Mouse (Mus musculus): ENCODE measurements around the gene Capn3. TPM values are rescaled to one million over a fixed set of nuclear protein-coding genes. Genes with fewer than 3 reads are reported as not detected.

The Capn3 gene
- polyA plus RNA-seq, 1 experiment from 2014 or later, result 2.6 TPM

DNA sequence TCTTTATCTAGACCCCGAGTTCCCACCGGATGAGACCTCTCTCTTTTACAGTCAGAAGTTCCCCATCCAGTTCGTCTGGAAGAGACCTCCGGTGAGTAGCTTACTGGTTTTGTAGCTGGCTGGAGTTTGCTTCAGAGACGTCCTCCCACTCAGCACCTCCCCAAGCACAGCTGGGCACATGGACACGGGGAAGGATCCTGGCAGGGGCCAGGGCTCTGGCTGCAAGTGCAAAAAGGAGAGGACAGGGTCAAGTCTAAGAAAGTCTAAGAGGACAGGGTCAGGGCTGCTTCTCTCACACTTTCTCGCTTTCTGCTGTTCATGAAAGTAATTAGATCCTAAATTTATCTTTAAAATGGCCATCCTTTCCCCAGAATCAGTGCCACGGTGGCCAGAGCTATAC is 8.3 kb downstream of the Capn3 start:
- Histone ChIP-seq H3K4me1 (replicated peaks) (no peaks in the 10 kb centered on the region), H3K27ac (no peak overlapping the region), H3K36me3 (no peaks in the 10 kb centered on the region), H3K4me3 (no peak overlapping the region), H3K9me3 (no peaks in the 10 kb centered on the region), H3K27me3 (ENCODE audit: insufficient read depth, poor library complexity, severe bottlenecking) (no peaks in the 10 kb centered on the region)
- DNase-seq (ENCODE audit: low spot score), result no peak
- 76% methylated on average over 8 of the region's 8 CpGs for WGBS

DNA sequence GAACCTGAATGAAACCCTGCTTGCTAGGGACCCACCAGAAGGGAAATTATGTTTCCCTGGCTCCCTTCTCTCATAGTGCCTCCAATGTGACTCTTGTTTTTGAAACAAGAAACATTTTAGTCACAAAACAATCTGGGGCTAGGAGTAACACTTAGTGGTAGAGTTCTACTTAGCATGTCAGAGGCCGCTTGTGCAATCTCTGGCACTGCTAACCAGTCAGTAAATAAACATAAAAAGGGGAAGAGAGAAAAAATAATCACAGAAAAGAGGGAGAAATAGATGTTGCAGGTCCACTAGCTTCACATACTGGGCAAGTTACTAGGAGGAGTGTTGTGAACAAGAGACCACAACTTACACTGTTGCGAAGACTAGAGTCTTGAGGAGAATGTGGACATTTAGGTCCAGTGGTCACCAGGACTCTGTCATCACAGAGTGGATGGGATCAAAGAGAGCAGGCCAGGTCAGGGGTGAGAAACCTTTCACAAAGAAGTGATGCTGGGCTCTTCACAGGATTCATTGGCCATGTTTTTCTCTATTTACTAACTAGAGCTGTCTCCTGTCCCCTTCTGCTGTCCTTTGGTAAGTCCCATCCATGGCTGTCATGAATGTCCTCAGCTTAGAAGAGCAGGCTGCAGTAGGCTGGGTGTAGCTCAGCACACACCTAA is 9.0 kb downstream of the Capn3 start:
- no peak for DNase-seq (ENCODE audit: low spot score)
- H3K27me3 ChIP-seq (ENCODE audit: insufficient read depth, poor library complexity, severe bottlenecking), result no peaks in the 10 kb centered on the region
- H3K4me1 ChIP-seq (replicated peaks), result no peaks in the 10 kb centered on the region
- WGBS, result 92% methylated on average over 2 of the region's 2 CpGs
- no peaks in the 10 kb centered on the region for H3K36me3 ChIP-seq
- H3K4me3 ChIP-seq, result no peak overlapping the region
- no peak overlapping the region for H3K27ac ChIP-seq
- H3K9me3 ChIP-seq, result no peaks in the 10 kb centered on the region

DNA sequence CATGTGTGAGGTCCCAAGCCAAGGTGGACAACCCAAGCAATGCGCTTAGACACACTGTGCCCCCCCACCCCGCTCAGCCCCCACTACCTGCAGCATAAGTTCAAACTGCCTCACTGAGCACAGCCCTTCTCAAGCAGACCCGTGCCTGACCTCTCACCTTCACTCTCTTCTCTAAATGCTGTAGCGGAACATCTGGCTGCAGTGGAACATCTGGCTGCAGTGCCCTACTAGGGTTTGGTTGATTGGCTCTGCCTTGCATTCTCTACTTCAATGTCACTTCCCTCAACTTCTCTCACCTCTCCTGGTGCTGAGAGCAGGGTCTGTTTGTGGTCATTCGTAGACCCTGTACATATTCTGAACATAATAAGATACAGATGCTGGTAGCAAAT is 9.6 kb downstream of the Capn3 start:
- Histone ChIP-seq H3K4me3 (no peak overlapping the region), H3K9me3 (no peaks in the 10 kb centered on the region), H3K27me3 (ENCODE audit: insufficient read depth, poor library complexity, severe bottlenecking) (no peaks in the 10 kb centered on the region), H3K36me3 (no peaks in the 10 kb centered on the region), H3K27ac (no peak overlapping the region), H3K4me1 (replicated peaks) (no peaks in the 10 kb centered on the region)
- no peak for DNase-seq (ENCODE audit: low spot score)
- 86% methylated on average over 5 of the region's 5 CpGs for WGBS

DNA sequence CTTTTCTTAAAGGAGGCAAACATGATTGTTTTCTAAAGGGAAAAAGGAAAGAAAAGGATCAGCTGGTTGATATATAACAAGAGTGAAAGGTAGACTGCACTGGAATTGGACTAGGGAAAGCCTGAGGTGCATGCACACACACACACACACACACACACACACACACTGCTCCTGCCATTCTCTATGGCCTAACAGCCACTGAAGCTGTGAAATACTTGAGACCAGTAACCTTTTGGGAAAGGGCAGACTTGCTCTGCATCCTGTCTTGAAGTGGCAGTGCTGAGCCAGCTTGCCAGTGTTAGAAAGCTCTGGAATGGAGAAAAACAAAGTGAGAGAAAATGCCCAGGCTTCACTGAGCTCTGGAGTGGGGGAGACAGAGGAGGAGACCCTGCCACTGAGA is 12.2 kb downstream of the Capn3 start:
- no peak for DNase-seq (ENCODE audit: low spot score)
- Histone ChIP-seq H3K27me3 (ENCODE audit: insufficient read depth, poor library complexity, severe bottlenecking) (no peaks in the 10 kb centered on the region), H3K9me3 (no peaks in the 10 kb centered on the region; the same call in 1 of the 2 replicates), H3K27ac (no peak overlapping the region), H3K36me3 (no peaks in the 10 kb centered on the region), H3K4me3 (no peak overlapping the region), H3K4me1 (replicated peaks) (no peaks in the 10 kb centered on the region)

DNA sequence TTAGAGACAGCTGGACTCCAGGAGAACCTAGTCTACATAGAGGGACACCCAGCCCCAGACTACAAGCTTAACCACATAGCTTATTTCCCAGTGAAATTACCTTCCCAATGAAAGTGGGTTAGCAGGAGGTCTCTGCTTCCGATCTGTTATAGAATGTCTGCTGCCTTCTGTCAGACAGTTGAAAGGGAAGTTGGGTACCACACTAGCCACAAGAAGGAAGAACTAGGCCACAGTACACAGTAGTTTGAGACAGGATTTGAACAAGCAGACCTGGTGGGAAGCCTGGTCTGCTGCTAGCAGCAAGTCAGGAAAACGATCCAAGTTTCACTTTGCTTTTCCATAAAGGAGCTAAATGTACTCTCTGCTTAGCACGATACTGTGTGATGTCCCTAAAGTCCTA is 13.4 kb downstream of the Capn3 start:
- Histone ChIP-seq H3K27ac (no peak overlapping the region), H3K9me3 (no peaks in the 10 kb centered on the region; the same call in 1 of the 2 replicates), H3K27me3 (ENCODE audit: insufficient read depth, poor library complexity, severe bottlenecking) (no peaks in the 10 kb centered on the region), H3K4me1 (replicated peaks) (no peaks in the 10 kb centered on the region), H3K36me3 (no peaks in the 10 kb centered on the region), H3K4me3 (no peak overlapping the region)
- DNase-seq (ENCODE audit: low spot score), result no peak
- 91% methylated on average over 3 of the region's 3 CpGs for WGBS

DNA sequence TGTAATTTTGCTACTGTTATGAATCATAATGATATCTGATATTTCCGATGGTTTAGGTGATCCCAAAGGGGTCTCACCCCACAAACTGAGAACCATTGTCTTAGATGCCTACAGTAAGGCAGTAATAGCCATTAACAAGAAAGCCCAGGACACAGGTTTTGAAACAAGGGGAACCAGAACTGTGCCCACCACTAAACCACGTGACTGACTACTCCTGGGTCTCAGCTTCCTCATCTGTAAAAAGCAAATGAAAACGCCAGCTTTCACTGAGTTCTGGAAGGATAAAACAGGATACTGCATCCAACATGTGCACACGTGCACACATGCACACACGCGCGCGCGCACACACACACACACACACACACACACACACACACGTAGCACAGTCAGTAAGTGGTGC is 13.9 kb downstream of the Capn3 start:
- Histone ChIP-seq H3K4me3 (no peak overlapping the region), H3K9me3 (no peaks in the 10 kb centered on the region; the same call in 1 of the 2 replicates), H3K4me1 (replicated peaks) (no peaks in the 10 kb centered on the region), H3K27ac (no peak overlapping the region), H3K36me3 (no peaks in the 10 kb centered on the region), H3K27me3 (ENCODE audit: insufficient read depth, poor library complexity, severe bottlenecking) (no peaks in the 10 kb centered on the region)
- DNase-seq (ENCODE audit: low spot score), result no peak
- WGBS, result 91% methylated on average over 10 of the region's 10 CpGs

DNA sequence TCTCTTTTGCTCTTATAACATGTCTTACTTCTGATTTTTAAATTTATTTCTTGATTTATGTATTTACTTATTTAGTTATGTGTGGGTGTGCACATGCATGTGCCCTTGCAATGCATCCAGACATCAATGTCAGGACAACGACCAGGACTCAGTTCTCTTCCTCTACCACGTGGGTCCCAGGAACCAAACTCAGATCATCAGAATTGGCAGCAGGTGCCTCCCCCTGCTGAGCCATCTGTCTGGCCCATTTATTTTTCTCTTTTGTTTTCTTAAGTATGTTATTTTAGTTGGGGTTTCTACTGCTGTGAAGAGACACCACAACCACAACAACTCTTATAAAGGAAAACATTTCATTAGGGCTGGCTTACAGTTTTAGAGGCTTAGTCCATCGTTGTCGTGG is 15.0 kb downstream of the Capn3 start:
- no peak for DNase-seq (ENCODE audit: low spot score)
- Histone ChIP-seq H3K36me3 (no peaks in the 10 kb centered on the region), H3K9me3 (no peaks in the 10 kb centered on the region; the same call in 1 of the 2 replicates), H3K4me1 (replicated peaks) (peaks cover under 1% of the 10 kb centered on the region; the same call in 1 of the 2 replicates), H3K27ac (no peak overlapping the region), H3K4me3 (no peak overlapping the region), H3K27me3 (ENCODE audit: insufficient read depth, poor library complexity, severe bottlenecking) (no peaks in the 10 kb centered on the region)
- 74% methylated on average over 4 of the region's 4 CpGs for WGBS

DNA sequence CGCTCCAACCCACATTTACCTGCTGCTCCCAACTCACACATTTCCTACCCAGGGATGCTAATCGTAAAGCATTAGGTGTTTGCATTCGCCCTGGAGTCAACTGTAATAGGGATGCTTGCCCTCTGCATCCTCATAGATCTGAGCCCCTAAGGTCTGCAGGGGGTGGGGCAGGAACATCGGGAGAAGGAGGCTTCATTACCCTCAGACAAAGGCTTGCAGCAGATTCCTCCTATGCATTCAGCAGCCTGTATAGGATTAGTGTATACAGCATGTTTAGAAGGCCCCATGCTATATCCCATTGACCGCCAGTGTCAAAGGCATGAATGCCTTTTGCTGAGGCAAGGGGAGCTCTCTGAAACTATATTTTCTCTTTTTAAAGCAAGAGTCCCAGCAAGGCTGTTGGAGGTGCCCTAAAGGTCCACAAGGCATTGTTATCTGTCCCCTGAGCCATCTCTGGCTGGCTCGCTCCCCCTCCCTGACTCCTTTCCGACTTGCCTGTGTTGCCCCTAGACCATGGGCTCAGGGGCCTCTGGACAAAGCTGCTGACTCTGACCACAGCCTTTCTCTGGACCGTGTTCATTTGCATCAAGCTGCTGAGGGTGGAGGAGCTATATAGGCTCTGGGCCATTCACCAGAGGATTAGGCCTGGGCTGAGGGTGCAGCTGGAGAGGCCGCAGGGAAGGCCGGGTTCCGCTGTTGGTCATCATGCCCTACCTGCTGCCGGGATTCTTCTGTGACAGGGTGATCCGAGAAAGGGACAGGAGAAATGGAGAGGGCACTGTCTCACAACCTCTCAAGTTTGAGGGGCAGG is 20.7 kb downstream of the Capn3 start:
- Histone ChIP-seq H3K9me3 (no peaks in the 10 kb centered on the region; the same call in 1 of the 2 replicates), H3K36me3 (no peaks in the 10 kb centered on the region), H3K4me1 (replicated peaks) (peaks cover 14% of the 10 kb centered on the region; the same call in 1 of the 2 replicates), H3K4me3 (no peak overlapping the region), H3K27ac (peak overlapping the region; percentile 36; the same call in 1 of the 2 replicates), H3K27me3 (ENCODE audit: insufficient read depth, poor library complexity, severe bottlenecking) (no peaks in the 10 kb centered on the region)
- WGBS, result 72% methylated on average over 13 of the region's 13 CpGs
- DNase-seq (ENCODE audit: low spot score), result no peak

DNA sequence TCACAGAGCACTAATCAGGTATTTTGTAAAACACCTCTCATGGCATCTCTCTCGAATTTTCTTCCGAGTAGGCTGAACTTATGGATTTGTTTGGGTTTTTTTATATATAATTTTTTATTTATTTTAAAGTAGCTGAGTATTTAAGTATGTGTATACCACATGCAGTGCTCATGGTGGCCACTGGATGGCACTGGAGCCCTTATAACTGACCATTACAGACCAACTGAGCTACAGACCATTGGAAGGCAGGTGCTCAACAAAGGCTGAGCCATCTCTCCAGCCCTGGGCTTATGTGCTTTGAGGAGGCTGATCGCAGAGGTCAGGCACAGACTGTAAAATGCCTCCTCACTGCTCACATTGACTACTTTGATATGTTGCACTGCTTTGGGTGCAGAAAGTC is 22.8 kb downstream of the Capn3 start:
- Histone ChIP-seq H3K27ac (no peak overlapping the region), H3K4me3 (no peak overlapping the region), H3K9me3 (no peaks in the 10 kb centered on the region), H3K36me3 (no peaks in the 10 kb centered on the region), H3K4me1 (replicated peaks) (peaks cover 14% of the 10 kb centered on the region; the same call in 1 of the 2 replicates), H3K27me3 (ENCODE audit: insufficient read depth, poor library complexity, severe bottlenecking) (no peaks in the 10 kb centered on the region; the same call in 1 of the 2 replicates)
- WGBS, result 62% methylated on average over 3 of the region's 3 CpGs
- peak; percentile 62 for DNase-seq (ENCODE audit: low spot score)

DNA sequence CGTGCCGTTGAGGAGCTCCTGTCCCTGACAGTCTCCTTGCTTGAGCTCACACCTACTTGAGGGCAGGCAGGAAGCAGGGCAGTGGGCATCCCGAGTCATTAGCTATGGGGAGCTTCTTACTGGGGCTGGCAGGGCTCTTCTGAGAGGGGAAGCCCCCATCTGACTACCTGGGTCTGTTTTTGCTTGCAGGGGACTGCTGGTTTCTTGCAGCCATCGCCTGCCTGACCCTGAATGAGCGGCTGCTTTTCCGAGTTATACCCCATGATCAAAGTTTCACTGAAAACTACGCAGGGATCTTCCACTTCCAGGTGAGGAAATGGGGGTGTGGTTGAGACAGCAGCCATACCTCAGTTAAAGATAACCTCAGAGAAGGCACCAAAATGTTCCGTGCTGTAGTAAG is 26.1 kb downstream of the Capn3 start:
- Histone ChIP-seq H3K4me1 (replicated peaks) (peaks cover 3% of the 10 kb centered on the region; the same call in 1 of the 2 replicates), H3K36me3 (no peaks in the 10 kb centered on the region), H3K27me3 (ENCODE audit: insufficient read depth, poor library complexity, severe bottlenecking) (no peaks in the 10 kb centered on the region; the same call in 1 of the 2 replicates), H3K4me3 (no peak overlapping the region), H3K9me3 (no peaks in the 10 kb centered on the region), H3K27ac (no peak overlapping the region)
- WGBS, result 82% methylated on average over 8 of the region's 8 CpGs
- no peak for DNase-seq (ENCODE audit: low spot score)

DNA sequence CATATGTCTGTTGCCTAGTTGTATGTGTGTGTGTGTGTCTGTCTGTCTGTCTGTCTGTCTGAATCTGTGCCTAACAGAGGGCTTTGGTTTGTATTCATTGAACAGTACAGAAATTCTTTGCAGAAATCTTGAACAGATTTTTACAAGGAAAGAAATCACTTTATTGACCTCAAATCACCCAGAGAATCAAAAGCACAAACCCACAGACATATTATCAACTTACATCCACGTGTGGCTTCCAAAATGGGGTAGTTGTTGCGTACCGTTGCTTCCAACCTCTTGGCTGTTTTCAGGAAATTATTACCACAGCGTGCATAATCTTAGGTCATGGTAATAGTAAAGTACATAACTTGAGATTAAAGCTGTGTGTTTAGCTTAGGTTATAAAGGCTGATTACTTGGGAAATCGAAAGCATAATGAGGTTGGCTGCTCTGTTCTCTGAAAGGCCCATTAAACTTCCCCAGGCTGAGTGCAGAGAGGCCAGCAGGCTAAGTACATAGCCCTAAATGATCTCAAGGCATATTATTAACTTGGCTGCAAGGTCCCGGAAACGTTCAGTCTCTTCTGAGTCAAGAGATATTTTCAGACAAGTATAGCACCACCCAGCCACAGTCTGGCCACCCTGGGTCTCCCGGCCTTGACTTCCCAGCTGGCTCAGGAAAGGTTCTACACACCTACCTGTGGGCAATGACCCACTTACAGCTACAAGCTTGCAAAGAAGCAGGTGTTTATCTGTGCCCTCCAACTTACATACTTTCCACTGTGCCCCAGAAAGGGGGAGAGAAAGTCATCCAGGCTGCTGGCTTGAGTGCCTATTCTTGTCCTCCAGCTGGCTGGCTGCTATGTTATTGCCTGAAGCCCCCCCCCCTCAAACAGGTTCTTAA is 26.9 kb downstream of the Capn3 start:
- Histone ChIP-seq H3K27ac (no peak overlapping the region), H3K9me3 (no peaks in the 10 kb centered on the region), H3K27me3 (ENCODE audit: insufficient read depth, poor library complexity, severe bottlenecking) (no peaks in the 10 kb centered on the region; the same call in 1 of the 2 replicates), H3K4me1 (replicated peaks) (no peaks in the 10 kb centered on the region), H3K4me3 (no peak overlapping the region), H3K36me3 (no peaks in the 10 kb centered on the region)
- 86% methylated on average over 8 of the region's 8 CpGs for WGBS
- no peak for DNase-seq (ENCODE audit: low spot score)

DNA sequence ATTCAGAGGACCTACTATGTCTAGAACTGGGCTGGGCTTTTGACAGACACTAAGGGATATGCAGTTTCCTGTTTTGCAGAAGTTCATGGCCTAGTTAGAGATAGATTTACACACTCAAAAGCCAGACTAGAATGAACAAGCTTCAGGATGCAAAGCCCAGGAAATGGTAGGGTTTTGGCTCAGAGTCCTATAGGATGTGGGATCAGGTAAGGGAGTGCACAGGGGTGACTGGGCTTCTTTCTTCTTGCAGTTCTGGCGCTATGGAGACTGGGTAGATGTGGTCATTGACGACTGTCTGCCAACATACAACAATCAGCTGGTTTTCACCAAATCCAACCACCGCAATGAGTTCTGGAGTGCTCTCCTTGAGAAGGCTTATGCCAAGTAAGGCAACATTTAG is 28.4 kb downstream of the Capn3 start:
- H3K9me3 ChIP-seq, result no peaks in the 10 kb centered on the region
- H3K4me3 ChIP-seq, result no peak overlapping the region
- H3K27me3 ChIP-seq (ENCODE audit: insufficient read depth, poor library complexity, severe bottlenecking), result no peaks in the 10 kb centered on the region; the same call in 1 of the 2 replicates
- H3K4me1 ChIP-seq (replicated peaks), result no peaks in the 10 kb centered on the region
- no peak overlapping the region for H3K27ac ChIP-seq
- WGBS, result 91% methylated on average over 3 of the region's 3 CpGs
- H3K36me3 ChIP-seq, result no peaks in the 10 kb centered on the region
- no peak for DNase-seq (ENCODE audit: low spot score)

Data from hindbrain, embryonic 10.5 days (tissue).